Mouse (Mus musculus): ENCODE data around the gene Celf6. TPM values are rescaled to one million over a fixed set of nuclear protein-coding genes. Genes with fewer than 3 reads are reported as not detected.

Celf6 gene
- polyA plus RNA-seq, 1 experiment: not detected

- TF ChIP-seq GATA1 (IDR thresholded peaks at IDR 0.05; ENCODE audit: low read length): peak; percentile 79
Measured at GRCm38 (mm10) chr9:59638372-59638771, 60.7 kb downstream of the Celf6 start.

GRCm38 (mm10) chr9:59639936-59640335 is 62.2 kb downstream of the Celf6 start:
- TF ChIP-seq GATA1 (IDR thresholded peaks at IDR 0.05; ENCODE audit: low read length): no peak

GRCm38 (mm10) chr9:59641320-59641719 is 63.6 kb downstream of the Celf6 start:
- no peak for TF ChIP-seq GATA1 (IDR thresholded peaks at IDR 0.05; ENCODE audit: low read length)

GRCm38 (mm10) chr9:59649911-59650310 is 72.2 kb downstream of the Celf6 start:
- no peak for TF ChIP-seq GATA1 (IDR thresholded peaks at IDR 0.05; ENCODE audit: low read length)

GRCm38 (mm10) chr9:59653371-59653770 is 75.7 kb downstream of the Celf6 start:
- no peak for TF ChIP-seq GATA1 (IDR thresholded peaks at IDR 0.05; ENCODE audit: low read length)

GRCm38 (mm10) chr9:59654450-59654983 is 76.8 kb downstream of the Celf6 start:
- TF ChIP-seq GATA1 (IDR thresholded peaks at IDR 0.05; ENCODE audit: low read length): no peak

GRCm38 (mm10) chr9:59655958-59656634 is 78.4 kb downstream of the Celf6 start, which contains the start of gene Pkm:
Pkm (plus strand) TSS chr9:59656368.
- TF ChIP-seq GATA1 (IDR thresholded peaks at IDR 0.05; ENCODE audit: low read length): no peak

Other genes starting within 250 kb of the Celf6 start
- gene Bbs4, start 224.4 kb upstream of the Celf6 start, polyA plus RNA-seq (2012): 0.21 and 0.30 TPM in 2 replicates
- 53.2 and 61.7 TPM in 2 replicates for gene Arih1, start 91.3 kb upstream of the Celf6 start, polyA plus RNA-seq (2012)
- not detected in 2 replicates for gene Hexa, start 38.4 kb upstream of the Celf6 start, polyA plus RNA-seq (2012)
- gene Tmem202, start 38.1 kb upstream of the Celf6 start, polyA plus RNA-seq (2012): not detected in 2 replicates
- gene Parp6, start 39.4 kb downstream of the Celf6 start, polyA plus RNA-seq (2012): 6.9 and 8.4 TPM in 2 replicates
- 904 and 1,415 TPM in 2 replicates for gene Pkm, start 78.5 kb downstream of the Celf6 start, polyA plus RNA-seq (2012)
- not detected in 2 replicates for gene Gramd2, start 102.2 kb downstream of the Celf6 start, polyA plus RNA-seq (2012)
- gene Senp8, start 172.8 kb downstream of the Celf6 start, polyA plus RNA-seq (2012): 0.19 and 0.28 TPM in 2 replicates
- gene Myo9a, start 173.0 kb downstream of the Celf6 start, polyA plus RNA-seq (2012): 0.46 and 0.79 TPM in 2 replicates

Measured in G1E-ER4 (cell line).